Mouse (Mus musculus) stomach, postnatal 0 days (tissue): ENCODE data around the gene Srrm2.

ENCODE experiments used
- CTCF ChIP-seq: IDR thresholded peaks from 2 replicates; pipeline ENCODE4 v1.5.1; 2016; ENCODE audit warnings: antibody characterized with exemption, low read depth, mild to moderate bottlenecking, moderate library complexity
- EP300 ChIP-seq: optimal IDR thresholded peaks from 2 replicates; pipeline ENCODE3; 2016; ENCODE audit warnings: antibody characterized with exemption

DNA sequence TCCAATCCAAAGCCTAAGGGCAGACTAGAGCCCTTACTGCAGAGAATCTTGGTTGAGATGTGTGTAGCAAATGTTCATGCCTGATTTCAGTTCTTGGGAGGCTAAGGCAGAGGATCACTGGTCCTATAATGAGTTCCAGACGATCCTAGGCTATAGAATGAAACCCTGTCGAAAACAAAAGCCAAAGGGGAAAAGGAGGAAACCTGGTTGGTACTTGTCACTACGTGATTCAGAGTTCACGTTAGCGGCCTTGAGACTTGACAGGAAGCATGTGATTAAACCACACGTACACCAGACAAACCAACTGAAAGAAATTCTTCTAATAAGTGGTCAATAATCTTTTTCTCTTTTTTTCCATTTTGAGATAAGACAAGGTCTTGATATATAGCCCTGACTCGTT lies 7.0 kb downstream of the Srrm2 start:
- no peak for TF ChIP-seq CTCF
- no peak for TF ChIP-seq EP300
